Mouse (Mus musculus) neural tube, embryonic 14.5 days (tissue): ENCODE measurements around the gene F830045P16Rik. TPM values are rescaled to one million over a fixed set of nuclear protein-coding genes. Genes with fewer than 3 reads are reported as not detected.

ENCODE experiments used
- ATAC-seq: fragments of 200-750 bp; cut with Nextera tagmentation; 2 replicates; pipeline ENCODE4 v1.8.0; 2017; ENCODE audit warnings: low read depth, mild to moderate bottlenecking, moderate TSS enrichment, moderate library complexity
- H3K27ac ChIP-seq: fragments of 300-500 bp; sonication (generic); 2 replicates; pipeline ENCODE4 v1.5.1; 2014; ENCODE audit warnings: low read depth, mild to moderate bottlenecking, control low read depth, low read length, moderate library complexity, mixed read lengths
- H3K27me3 ChIP-seq: fragments of 300-500 bp; sonication (generic); 2 replicates; pipeline ENCODE4 v1.6.1; 2014; ENCODE audit warnings: low read length; ENCODE audit not compliant: control insufficient read depth, insufficient read depth
- H3K36me3 ChIP-seq: fragments of 300-500 bp; sonication (generic); 2 replicates; pipeline ENCODE4 v1.6.1; 2014; ENCODE audit warnings: low read length, mixed read lengths; ENCODE audit not compliant: control insufficient read depth, insufficient read depth
- H3K4me1 ChIP-seq: fragments of 300-500 bp; sonication (generic); 2 replicates; pipeline ENCODE4 v1.6.1; 2014; ENCODE audit warnings: low read length; ENCODE audit not compliant: control insufficient read depth, insufficient read depth
- H3K4me2 ChIP-seq: fragments of 300-500 bp; sonication (generic); 2 replicates; pipeline ENCODE4 v1.6.1; 2014; ENCODE audit warnings: mild to moderate bottlenecking, low read depth, low read length, control low read depth
- H3K4me3 ChIP-seq: fragments of 300-500 bp; sonication (generic); 2 replicates; pipeline ENCODE4 v1.5.1; 2014; ENCODE audit warnings: low read depth, low read length, control low read depth, mixed read lengths
- H3K9ac ChIP-seq: fragments of 300-500 bp; sonication (generic); replicated peaks from 2 replicates; pipeline ENCODE4 v1.6.1; 2014; ENCODE audit warnings: low read depth, mild to moderate bottlenecking, control low read depth, low read length, mixed read lengths
- H3K9me3 ChIP-seq: fragments of 300-500 bp; sonication (generic); 2 replicates; pipeline ENCODE4 v1.6.1; 2016; ENCODE audit warnings: low read length; ENCODE audit not compliant: control insufficient read depth
- WGBS: fragments of 180-500 bp; shearing (Covaris S2); extraction: QIAGEN DNeasy Blood & Tissue Kit; methylation state at CpG from one replicate; pipeline ENCODE4 v1.1.7; 2014; 5-methylcytosine and 5-hydroxymethylcytosine counted together
- polyA plus RNA-seq: library from polyadenylated mRNA; unstranded; fragments of >200 nt; fragmentation: Nextera tagmentation; extraction: Ambion mirVana; gene quantifications from 2 replicates; pipeline ENCODE4 v1.2.1, GENCODE M21; 2014

F830045P16Rik gene
- polyA plus RNA-seq, 1 experiment from 2014 or later: not detected

GRCm38 (mm10) chr2:129573701-129574273, 37.4 kb upstream of the F830045P16Rik start:
- H3K27ac ChIP-seq: peak overlapping the region; percentile 50
- 7% methylated on average over 4 of the region's 4 CpGs for WGBS
- peak overlapping the region; percentile 41 for H3K9ac ChIP-seq
- H3K4me2 ChIP-seq: peak overlapping the region; percentile 51
- H3K27me3 ChIP-seq: no peaks in the 10 kb centered on the region
- ATAC-seq: peak; percentile 59
- no peaks in the 10 kb centered on the region for H3K9me3 ChIP-seq
- peak overlapping the region; percentile 21; the same call in 1 of the 2 replicates for H3K4me3 ChIP-seq
- peaks cover 13% of the 10 kb centered on the region for H3K4me1 ChIP-seq
- no peaks in the 10 kb centered on the region for H3K36me3 ChIP-seq

- H3K27ac ChIP-seq: no peak overlapping the region
- no peak overlapping the region for H3K9ac ChIP-seq
- H3K9me3 ChIP-seq: no peaks in the 10 kb centered on the region
- H3K4me3 ChIP-seq: no peak overlapping the region
- 75% methylated on average over 5 of the region's 5 CpGs for WGBS
- H3K36me3 ChIP-seq: no peaks in the 10 kb centered on the region
- H3K4me2 ChIP-seq: no peak overlapping the region
- H3K4me1 ChIP-seq: peaks cover 12% of the 10 kb centered on the region
- no peaks in the 10 kb centered on the region for H3K27me3 ChIP-seq
- ATAC-seq: no peak
Measured at GRCm38 (mm10) chr2:129569556-129569955, 33.2 kb upstream of the F830045P16Rik start.

- ATAC-seq: no peak
- Histone ChIP-seq H3K27ac (no peak overlapping the region), H3K27me3 (no peaks in the 10 kb centered on the region), H3K4me2 (no peak overlapping the region), H3K36me3 (no peaks in the 10 kb centered on the region), H3K9me3 (no peaks in the 10 kb centered on the region), H3K4me1 (peaks cover 7% of the 10 kb centered on the region), H3K9ac (no peak overlapping the region), H3K4me3 (no peak overlapping the region)
- WGBS: 87% methylated on average over 7 of the region's 7 CpGs
Measured at GRCm38 (mm10) chr2:129569120-129569519, 32.7 kb upstream of the F830045P16Rik start.

GRCm38 (mm10) chr2:129563944-129564709, 27.7 kb upstream of the F830045P16Rik start:
- Histone ChIP-seq H3K4me1 (no peaks in the 10 kb centered on the region), H3K4me3 (no peak overlapping the region), H3K27me3 (no peaks in the 10 kb centered on the region), H3K9ac (no peak overlapping the region), H3K9me3 (no peaks in the 10 kb centered on the region), H3K27ac (no peak overlapping the region), H3K36me3 (no peaks in the 10 kb centered on the region), H3K4me2 (no peak overlapping the region)
- 72% methylated on average over 5 of the region's 5 CpGs for WGBS
- no peak for ATAC-seq

- Histone ChIP-seq H3K4me3 (no peak overlapping the region), H3K9me3 (no peaks in the 10 kb centered on the region), H3K27me3 (no peaks in the 10 kb centered on the region), H3K36me3 (no peaks in the 10 kb centered on the region), H3K27ac (no peak overlapping the region), H3K4me2 (no peak overlapping the region), H3K9ac (no peak overlapping the region), H3K4me1 (no peaks in the 10 kb centered on the region)
- WGBS: 77% methylated on average over 3 of the region's 3 CpGs
- ATAC-seq: no peak
Measured at GRCm38 (mm10) chr2:129561796-129562195, 25.4 kb upstream of the F830045P16Rik start.

- no peaks in the 10 kb centered on the region; the same call in 1 of the 2 replicates for H3K4me1 ChIP-seq
- no peak overlapping the region for H3K4me3 ChIP-seq
- WGBS: 87% methylated on average over 3 of the region's 3 CpGs
- H3K27ac ChIP-seq: no peak overlapping the region
- H3K9me3 ChIP-seq: no peaks in the 10 kb centered on the region
- H3K9ac ChIP-seq: no peak overlapping the region
- no peak overlapping the region for H3K4me2 ChIP-seq
- no peak for ATAC-seq
- H3K27me3 ChIP-seq: no peaks in the 10 kb centered on the region
- H3K36me3 ChIP-seq: no peaks in the 10 kb centered on the region
Measured at GRCm38 (mm10) chr2:129558875-129559219, 22.4 kb upstream of the F830045P16Rik start.

GRCm38 (mm10) chr2:129558008-129558874, 21.8 kb upstream of the F830045P16Rik start:
- Histone ChIP-seq H3K9ac (no peak overlapping the region), H3K4me1 (no peaks in the 10 kb centered on the region; the same call in 1 of the 2 replicates), H3K4me3 (no peak overlapping the region), H3K9me3 (no peaks in the 10 kb centered on the region), H3K27me3 (no peaks in the 10 kb centered on the region), H3K36me3 (no peaks in the 10 kb centered on the region), H3K27ac (no peak overlapping the region), H3K4me2 (no peak overlapping the region)
- ATAC-seq: no peak
- 70% methylated on average over 12 of the region's 12 CpGs for WGBS

GRCm38 (mm10) chr2:129556081-129556480, 19.7 kb upstream of the F830045P16Rik start:
- ATAC-seq: no peak
- H3K27me3 ChIP-seq: no peaks in the 10 kb centered on the region
- H3K4me2 ChIP-seq: no peak overlapping the region
- no peak overlapping the region for H3K4me3 ChIP-seq
- WGBS: 57% methylated on average over 6 of the region's 6 CpGs
- H3K4me1 ChIP-seq: no peaks in the 10 kb centered on the region; the same call in 1 of the 2 replicates
- no peaks in the 10 kb centered on the region for H3K36me3 ChIP-seq
- no peak overlapping the region for H3K9ac ChIP-seq
- H3K27ac ChIP-seq: no peak overlapping the region
- no peaks in the 10 kb centered on the region for H3K9me3 ChIP-seq

GRCm38 (mm10) chr2:129550781-129551180, 14.4 kb upstream of the F830045P16Rik start:
- no peak for ATAC-seq
- no peak overlapping the region for H3K4me3 ChIP-seq

More at GRCm38 (mm10) chr2:129550781-129551180, 14.4 kb upstream of the F830045P16Rik start:
- no peaks in the 10 kb centered on the region for H3K36me3 ChIP-seq
- H3K4me2 ChIP-seq: no peak overlapping the region
- H3K9ac ChIP-seq: no peak overlapping the region
- no peak overlapping the region for H3K27ac ChIP-seq
- no peaks in the 10 kb centered on the region for H3K4me1 ChIP-seq
- no peaks in the 10 kb centered on the region for H3K9me3 ChIP-seq
- WGBS: 72% methylated on average over 2 of the region's 2 CpGs
- H3K27me3 ChIP-seq: no peaks in the 10 kb centered on the region
